ENCODE assay signal across 9 mouse cellular contexts in genomic region chr8:121117906-121118305, GRCm38 (mm10). TPM values are rescaled to one million over a fixed set of nuclear protein-coding genes. Genes with fewer than 3 reads are reported as not detected.
DNase-seq lines count a peak whose midpoint lies in the region; ATAC-seq lines count a peak whose summit lies in the region.
"Had no signal": no experiment of that assay in that cellular context is flagged by ENCODE, and none has a peak within 500 bp of the region (broad histone marks: within the 10 kb centered on the region; RNA-seq: fewer than 3 reads in every experiment).

No protein-coding gene starts in this region.

- peaks cover 65% of the 10 kb centered on the region for H3K27me3 ChIP-seq in kidney, embryonic 15.5 days
- peaks cover 94% of the 10 kb centered on the region for H3K27me3 ChIP-seq in hindbrain, embryonic 11.5 days (ENCODE audit: control insufficient read depth, insufficient read depth, low read length)
- peaks cover 71% of the 10 kb centered on the region for H3K27me3 ChIP-seq in midbrain, embryonic 16.5 days (ENCODE audit: control insufficient read depth, insufficient read depth, low read depth, low read length)

- peak overlapping the region; percentile 93 for H3K9ac ChIP-seq in kidney, embryonic 15.5 days
- no peak overlapping the region for H3K9ac ChIP-seq in hindbrain, embryonic 11.5 days (ENCODE audit: low read depth, low read length)
- H3K9ac ChIP-seq in midbrain, embryonic 16.5 days (ENCODE audit: low read depth, low read length), result no peak overlapping the region

- no peak for DNase-seq in kidney, postnatal 25 days
- DNase-seq in embryo, embryonic 10.5 days (ENCODE audit: low spot score), result peak; percentile 54
- DNase-seq in hindbrain, embryonic 11.5 days (ENCODE audit: low spot score), result peak; percentile 59
- DNase-seq in adrenal gland, adult 8-10 months, result no peak
- DNase-seq in right cerebral cortex, adult 2 months (ENCODE audit: low spot score in 2 of 2), result no peak
- DNase-seq in cerebellum, postnatal 25 days, result no peak

- H3K4me2 ChIP-seq in kidney, embryonic 15.5 days, result peak overlapping the region; percentile 82
- H3K4me2 ChIP-seq in hindbrain, embryonic 11.5 days (replicated peaks; ENCODE audit: low read depth, low read length), result peak overlapping the region; percentile 0; the same call in 1 of the 2 replicates
- H3K4me2 ChIP-seq in midbrain, embryonic 16.5 days (ENCODE audit: low read length), result no peak overlapping the region

- H3K27ac ChIP-seq in kidney, embryonic 15.5 days, result peak overlapping the region; percentile 98
- H3K27ac ChIP-seq in hindbrain, embryonic 11.5 days (ENCODE audit: low read depth, low read length), result no peak overlapping the region
- no peak overlapping the region for H3K27ac ChIP-seq in midbrain, embryonic 16.5 days (ENCODE audit: low read length)

- WGBS in kidney, embryonic 15.5 days, result under 1% methylated on average over 28 of the region's 28 CpGs
- WGBS in hindbrain, embryonic 11.5 days, result 2% methylated on average over 28 of the region's 28 CpGs
- under 1% methylated on average over 28 of the region's 28 CpGs for WGBS in midbrain, embryonic 16.5 days

- peaks cover 13% of the 10 kb centered on the region for H3K36me3 ChIP-seq in kidney, embryonic 15.5 days
- no peaks in the 10 kb centered on the region for H3K36me3 ChIP-seq in hindbrain, embryonic 11.5 days (ENCODE audit: control insufficient read depth, insufficient read depth, low read length)
- no peaks in the 10 kb centered on the region for H3K36me3 ChIP-seq in midbrain, embryonic 16.5 days (ENCODE audit: control insufficient read depth, insufficient read depth, low read length)

- no peaks in the 10 kb centered on the region for H3K9me3 ChIP-seq in kidney, embryonic 15.5 days (replicated peaks)
- H3K9me3 ChIP-seq in hindbrain, embryonic 11.5 days (ENCODE audit: control insufficient read depth, low read length), result no peaks in the 10 kb centered on the region
- no peaks in the 10 kb centered on the region; the same call in 1 of the 2 replicates for H3K9me3 ChIP-seq in midbrain, embryonic 16.5 days (replicated peaks; ENCODE audit: control insufficient read depth, low read length, poor library complexity, severe bottlenecking)

- H3K4me1 ChIP-seq in kidney, embryonic 15.5 days, result peaks cover 72% of the 10 kb centered on the region
- H3K4me1 ChIP-seq in hindbrain, embryonic 11.5 days (replicated peaks; ENCODE audit: control insufficient read depth, insufficient read depth, low read length), result peaks cover 8% of the 10 kb centered on the region; the same call in 1 of the 2 replicates
- H3K4me1 ChIP-seq in midbrain, embryonic 16.5 days (ENCODE audit: control insufficient read depth, insufficient read depth, low read length), result peaks cover 5% of the 10 kb centered on the region; the same call in 1 of the 2 replicates

- ATAC-seq in kidney, embryonic 15.5 days (replicated peaks; ENCODE audit: low FRiP score), result no peak
- ATAC-seq in hindbrain, embryonic 11.5 days (ENCODE audit: low FRiP score), result no peak
- ATAC-seq in midbrain, embryonic 16.5 days, result no peak

- H3K4me3 ChIP-seq in kidney, embryonic 15.5 days (replicated peaks), result peak overlapping the region; percentile 88
- peak overlapping the region; percentile 37 for H3K4me3 ChIP-seq in hindbrain, embryonic 11.5 days (ENCODE audit: low read depth, low read length)
- peak overlapping the region; percentile 16; the same call in 1 of the 2 replicates for H3K4me3 ChIP-seq in midbrain, embryonic 16.5 days (ENCODE audit: low read depth, low read length)

RNA-seq across cellular contexts. Expression of gene Foxc2, which starts 1.9 kb away (rescaled TPM):
- 40.8 and 42.3 TPM in 2 replicates for polyA plus RNA-seq in kidney, embryonic 15.5 days (2015; fragmentation: Nextera tagmentation; extraction: Ambion mirVana)
- polyA plus RNA-seq in hindbrain, embryonic 11.5 days (2014; fragmentation: Nextera tagmentation; extraction: Ambion mirVana), result 6.8 and 8.0 TPM in 2 replicates
- 1.7 and 2.0 TPM in 2 replicates for polyA plus RNA-seq in midbrain, embryonic 16.5 days (2015; fragmentation: Nextera tagmentation; extraction: Ambion mirVana)
- total RNA-seq in adrenal gland, adult 8-10 months (2022), result 1 to 10 TPM; 3.9 to 5.9 (median 5.1) TPM
- total RNA-seq: hematopoietic stem cell, adult 5-6 weeks had no signal

RNA-seq across cellular contexts. Expression of gene Mthfsd, which starts 9.7 kb away (rescaled TPM):
- polyA plus RNA-seq in kidney, embryonic 15.5 days (2015; fragmentation: Nextera tagmentation; extraction: Ambion mirVana), result 65.5 and 67.1 TPM in 2 replicates
- 53.5 and 56.1 TPM in 2 replicates for polyA plus RNA-seq in hindbrain, embryonic 11.5 days (2014; fragmentation: Nextera tagmentation; extraction: Ambion mirVana)
- 52.3 and 53.0 TPM in 2 replicates for polyA plus RNA-seq in midbrain, embryonic 16.5 days (2015; fragmentation: Nextera tagmentation; extraction: Ambion mirVana)
- 10 to 100 TPM; 35.0 to 59.1 (median 47.1) TPM for total RNA-seq in adrenal gland, adult 8-10 months (2022)

RNA-seq across cellular contexts. Expression of gene Foxl1, which starts 9.8 kb away (rescaled TPM):
- 6.7 and 6.9 TPM in 2 replicates for polyA plus RNA-seq in kidney, embryonic 15.5 days (2015; fragmentation: Nextera tagmentation; extraction: Ambion mirVana)
- 0.73 and 1.9 TPM in 2 replicates for polyA plus RNA-seq in hindbrain, embryonic 11.5 days (2014; fragmentation: Nextera tagmentation; extraction: Ambion mirVana)
- polyA plus RNA-seq in midbrain, embryonic 16.5 days (2015; fragmentation: Nextera tagmentation; extraction: Ambion mirVana), result 0.06 TPM in 1 of 2 replicates, not detected in the other
- total RNA-seq in adrenal gland, adult 8-10 months (2022), result under 1 TPM; 0.24 to 0.78 (median 0.54) TPM
- total RNA-seq: hematopoietic stem cell, adult 5-6 weeks had no signal

RNA-seq across cellular contexts. Expression of gene Foxf1, which starts 33.7 kb away (rescaled TPM):
- 1.6 and 5.2 TPM in 2 replicates for polyA plus RNA-seq in kidney, embryonic 15.5 days (2015; fragmentation: Nextera tagmentation; extraction: Ambion mirVana)
- polyA plus RNA-seq in hindbrain, embryonic 11.5 days (2014; fragmentation: Nextera tagmentation; extraction: Ambion mirVana), result 2.1 and 2.3 TPM in 2 replicates
- 0.91 and 1.1 TPM in 2 replicates for polyA plus RNA-seq in midbrain, embryonic 16.5 days (2015; fragmentation: Nextera tagmentation; extraction: Ambion mirVana)
- total RNA-seq in adrenal gland, adult 8-10 months (2022), result under 1 TPM; 0.17 to 0.46 (median 0.29) TPM
- total RNA-seq: hematopoietic stem cell, adult 5-6 weeks had no signal

Comparison
In these comparisons a context has a peak if more than half of its experiments do, and no peak if none do; other contexts are left out.
1. H3K4me3 ChIP-seq: peak in every context shown above with its lines; median percentile 88 in kidney, embryonic 15.5 days; 37 in hindbrain, embryonic 11.5 days; 16 in midbrain, embryonic 16.5 days.
2. DNase-seq: peak in embryo, embryonic 10.5 days (single experiment) and hindbrain, embryonic 11.5 days (single experiment); none in kidney, postnatal 25 days (0 of 2), adrenal gland, adult 8-10 months (single experiment), right cerebral cortex, adult 2 months (0 of 2) and cerebellum, postnatal 25 days (0 of 2).